Mouse (Mus musculus) hindbrain, postnatal 0 days (tissue): Measurements from ENCODE around the gene Plekhm2. TPM values are rescaled to one million over a fixed set of nuclear protein-coding genes. Genes with fewer than 3 reads are reported as not detected.
A peak's percentile ranks its signal among the peaks of the same experiment; 100 is the strongest.

ENCODE experiments used
- ATAC-seq: fragments of 200-750 bp; cut with Nextera tagmentation; 2 replicates; pipeline ENCODE4 v1.8.0; 2017; ENCODE audit warnings: mild to moderate bottlenecking, moderate TSS enrichment, moderate library complexity
- DNase-seq: peaks from one replicate; pipeline ENCODE4 v3.0.0-alpha.2; 2015; ENCODE audit warnings: low spot score
- H3K27ac ChIP-seq: fragments of 300-500 bp; sonication (generic); 2 replicates; pipeline ENCODE4 v1.5.1; 2014; ENCODE audit warnings: mild to moderate bottlenecking
- H3K27me3 ChIP-seq: fragments of 300-500 bp; sonication (generic); 2 replicates; pipeline ENCODE4 v1.6.1; 2014; ENCODE audit warnings: low read length, mixed read lengths; ENCODE audit not compliant: insufficient read depth
- H3K36me3 ChIP-seq: fragments of 300-500 bp; sonication (generic); 2 replicates; pipeline ENCODE4 v1.6.1; 2014; ENCODE audit warnings: low read length, mixed read lengths; ENCODE audit not compliant: insufficient read depth
- H3K4me1 ChIP-seq: fragments of 300-500 bp; sonication (generic); 2 replicates; pipeline ENCODE4 v1.6.1; 2014; ENCODE audit warnings: antibody characterized with exemption, low read length, mixed read lengths; ENCODE audit not compliant: insufficient read depth
- H3K4me2 ChIP-seq: fragments of 300-500 bp; sonication (generic); 2 replicates; pipeline ENCODE4 v1.6.1; 2014; ENCODE audit warnings: low read depth, mild to moderate bottlenecking, low read length, moderate library complexity, mixed read lengths
- H3K4me3 ChIP-seq: fragments of 300-500 bp; sonication (generic); 2 replicates; pipeline ENCODE4 v1.5.1; 2014; ENCODE audit warnings: low read length
- H3K9ac ChIP-seq: fragments of 300-500 bp; sonication (generic); replicated peaks from 2 replicates; pipeline ENCODE4 v1.6.1; 2014; ENCODE audit warnings: mild to moderate bottlenecking, low read length, moderate library complexity, mixed read lengths
- H3K9me3 ChIP-seq: fragments of 300-500 bp; sonication (generic); 2 replicates; pipeline ENCODE4 v1.6.1; 2016; ENCODE audit warnings: low read length, mixed read lengths
- CTCF ChIP-seq: IDR thresholded peaks from 2 replicates; pipeline ENCODE4 v1.5.1; 2016; ENCODE audit warnings: antibody characterized with exemption, control low read depth, low read depth
- WGBS: fragments of 180-500 bp; shearing (Covaris S2); extraction: QIAGEN DNeasy Blood & Tissue Kit; methylation state at CpG from one replicate; pipeline ENCODE4 v1.1.7; 2014; 5-methylcytosine and 5-hydroxymethylcytosine counted together
- polyA plus RNA-seq: library from polyadenylated mRNA; unstranded; fragments of >200 nt; fragmentation: Nextera tagmentation; extraction: Ambion mirVana; gene quantifications from 2 replicates; pipeline ENCODE4 v1.2.1, GENCODE M21; 2015
- total RNA-seq: library from RNA; depleted of rRNA; stranded (reverse); fragments of >200 nt; gene quantifications from 2 replicates; pipeline ENCODE4 v1.2.3, GENCODE M21; 2014

The Plekhm2 gene
- total and polyA plus RNA-seq, 2 experiments from 2014 or later, result 6.1 to 47.6 TPM

GRCm38 (mm10) chr4:141664011-141664745, 521 bp downstream of the Plekhm2 start:
- Histone ChIP-seq H3K4me1 (peaks cover 6% of the 10 kb centered on the region; the same call in 1 of the 2 replicates), H3K27me3 (no peaks in the 10 kb centered on the region), H3K27ac (peak overlapping the region; percentile 92), H3K4me2 (peak overlapping the region; percentile 91), H3K9ac (peak overlapping the region; percentile 96), H3K9me3 (no peaks in the 10 kb centered on the region), H3K36me3 (peaks cover 7% of the 10 kb centered on the region; the same call in 1 of the 2 replicates), H3K4me3 (peak overlapping the region; percentile 83)
- ATAC-seq, result peak; percentile 77
- peak; percentile 83 for DNase-seq
- 1% methylated on average over 53 of the region's 60 CpGs for WGBS
- TF ChIP-seq CTCF, result no peak

GRCm38 (mm10) chr4:141663122-141663931, 1.4 kb downstream of the Plekhm2 start:
- WGBS, result 4% methylated on average over 43 of the region's 47 CpGs
- Histone ChIP-seq H3K4me3 (peak overlapping the region; percentile 83), H3K9ac (peak overlapping the region; percentile 96), H3K27me3 (no peaks in the 10 kb centered on the region), H3K27ac (peak overlapping the region; percentile 92), H3K9me3 (no peaks in the 10 kb centered on the region), H3K4me2 (peak overlapping the region; percentile 91), H3K36me3 (peaks cover 7% of the 10 kb centered on the region; the same call in 1 of the 2 replicates), H3K4me1 (peaks cover 6% of the 10 kb centered on the region; the same call in 1 of the 2 replicates)
- DNase-seq (peak; percentile 29), ATAC-seq (peak; percentile 31)
- TF ChIP-seq CTCF, result no peak

GRCm38 (mm10) chr4:141660884-141661283, 3.8 kb downstream of the Plekhm2 start:
- TF ChIP-seq CTCF, result no peak
- H3K9me3 ChIP-seq, result no peaks in the 10 kb centered on the region
- no peak overlapping the region for H3K4me2 ChIP-seq
- H3K36me3 ChIP-seq, result peaks cover 7% of the 10 kb centered on the region; the same call in 1 of the 2 replicates
- no peaks in the 10 kb centered on the region for H3K27me3 ChIP-seq
- DNase-seq (no peak), ATAC-seq (no peak)
- no peak overlapping the region for H3K4me3 ChIP-seq
- no peak overlapping the region for H3K9ac ChIP-seq
- WGBS, result 73% methylated on average over 11 of the region's 11 CpGs
- peaks cover 6% of the 10 kb centered on the region; the same call in 1 of the 2 replicates for H3K4me1 ChIP-seq
- H3K27ac ChIP-seq, result no peak overlapping the region

GRCm38 (mm10) chr4:141659739-141660138, 5.0 kb downstream of the Plekhm2 start:
- Histone ChIP-seq H3K27ac (no peak overlapping the region), H3K4me3 (no peak overlapping the region), H3K36me3 (peaks cover 7% of the 10 kb centered on the region; the same call in 1 of the 2 replicates), H3K9me3 (no peaks in the 10 kb centered on the region), H3K27me3 (no peaks in the 10 kb centered on the region), H3K9ac (no peak overlapping the region), H3K4me1 (peaks cover 2% of the 10 kb centered on the region; the same call in 1 of the 2 replicates), H3K4me2 (no peak overlapping the region)
- WGBS, result 67% methylated on average over 4 of the region's 4 CpGs
- DNase-seq, result no peak
- no peak for ATAC-seq
- peak; percentile 36 for TF ChIP-seq CTCF

DNA sequence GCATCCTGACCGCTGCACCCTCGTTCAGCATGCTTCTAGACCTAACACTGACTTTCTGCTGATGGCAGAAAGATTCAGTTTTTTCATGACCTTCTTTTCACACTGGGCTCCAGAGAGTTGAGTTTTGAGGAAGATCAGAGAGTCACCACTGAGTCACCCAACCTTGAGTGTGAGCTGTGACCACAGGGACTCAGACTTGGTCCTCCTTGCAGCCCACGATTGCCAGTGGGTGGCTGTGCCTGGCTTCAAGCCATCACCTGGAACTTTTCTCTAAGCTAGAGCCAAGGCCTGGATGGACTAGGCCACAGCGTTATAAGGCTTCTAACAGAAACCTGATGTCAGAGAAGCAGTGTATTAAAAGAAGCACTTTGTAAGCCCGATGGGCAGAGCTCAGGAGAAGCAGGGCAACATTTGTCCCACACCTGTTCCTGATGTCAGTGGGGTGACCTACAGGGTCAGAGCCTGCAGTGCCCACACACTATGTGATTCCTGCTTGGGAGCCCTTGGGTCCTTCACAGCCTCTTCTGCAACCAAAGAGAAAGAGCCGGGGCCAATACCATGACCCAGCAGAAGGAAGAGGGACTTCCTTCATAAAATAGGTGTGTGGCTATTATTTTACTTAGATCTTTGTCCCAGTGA, 5.7 kb downstream of the Plekhm2 start:
- H3K9me3 ChIP-seq, result no peaks in the 10 kb centered on the region

GRCm38 (mm10) chr4:141656932-141657331, 7.8 kb downstream of the Plekhm2 start:
- Histone ChIP-seq H3K27ac (0 out of 2 replicates have a peak overlapping the region, but pooled peaks have one; percentile 23), H3K9ac (no peak overlapping the region), H3K4me2 (no peak overlapping the region), H3K27me3 (no peaks in the 10 kb centered on the region), H3K4me1 (peaks cover 5% of the 10 kb centered on the region; the same call in 1 of the 2 replicates), H3K4me3 (no peak overlapping the region), H3K9me3 (no peaks in the 10 kb centered on the region), H3K36me3 (peaks cover 7% of the 10 kb centered on the region; the same call in 1 of the 2 replicates)
- DNase-seq, result no peak
- ATAC-seq, result no peak
- TF ChIP-seq CTCF, result no peak
- WGBS, result 68% methylated on average over 8 of the region's 8 CpGs

More for the DNA sequence above, 5.7 kb downstream of the Plekhm2 start:
- H3K4me3 ChIP-seq, result no peak overlapping the region
- H3K27me3 ChIP-seq, result no peaks in the 10 kb centered on the region
- no peak overlapping the region for H3K9ac ChIP-seq
- H3K36me3 ChIP-seq, result peaks cover 7% of the 10 kb centered on the region; the same call in 1 of the 2 replicates
- ATAC-seq (no peak), DNase-seq (no peak)
- peaks cover 5% of the 10 kb centered on the region; the same call in 1 of the 2 replicates for H3K4me1 ChIP-seq
- 85% methylated on average over 6 of the region's 6 CpGs for WGBS
- no peak overlapping the region for H3K27ac ChIP-seq
- no peak overlapping the region for H3K4me2 ChIP-seq
- TF ChIP-seq CTCF, result no peak
